Mouse (Mus musculus) limb, embryonic 10.5 days (tissue): ENCODE data around the gene Wdr74. TPM values are rescaled to one million over a fixed set of nuclear protein-coding genes. Genes with fewer than 3 reads are reported as not detected.
"Not testable (repeated sequence)": the region's sequence is repeated elsewhere in the genome, so short reads cannot be mapped to it uniquely, and the experiment has no call there.

ENCODE experiments used
- DNase-seq: peaks from one replicate; pipeline ENCODE4 v3.0.0-alpha.2; 2017; ENCODE audit warnings: low spot score
- H3K27ac ChIP-seq: fragments of 300-500 bp; sonication (generic); 2 replicates; pipeline ENCODE4 v1.5.1; 2016; ENCODE audit warnings: mild to moderate bottlenecking
- H3K27me3 ChIP-seq: fragments of 300-500 bp; sonication (generic); 2 replicates; pipeline ENCODE4 v1.6.1; 2016; ENCODE audit warnings: low read depth, mild to moderate bottlenecking; ENCODE audit not compliant: poor library complexity, severe bottlenecking
- H3K36me3 ChIP-seq: fragments of 300-500 bp; sonication (generic); 2 replicates; pipeline ENCODE4 v1.6.1; 2016; ENCODE audit warnings: mild to moderate bottlenecking, moderate library complexity
- H3K4me1 ChIP-seq: fragments of 300-500 bp; sonication (generic); 2 replicates; pipeline ENCODE4 v1.6.1; 2016
- H3K4me3 ChIP-seq: fragments of 300-500 bp; sonication (generic); 2 replicates; pipeline ENCODE4 v1.5.1; 2016; ENCODE audit warnings: mild to moderate bottlenecking, moderate library complexity
- H3K9me3 ChIP-seq: fragments of 300-500 bp; sonication (generic); replicated peaks from 2 replicates; pipeline ENCODE4 v1.6.1; 2016; ENCODE audit warnings: mild to moderate bottlenecking
- WGBS: fragments of 180-500 bp; shearing (Covaris S2); methylation state at CpG from one replicate; pipeline ENCODE4 v1.1.7; 2016; 5-methylcytosine and 5-hydroxymethylcytosine counted together
- polyA plus RNA-seq: library from polyadenylated mRNA; unstranded; fragments of >200 nt; fragmentation: Nextera tagmentation; extraction: Ambion mirVana; gene quantifications from 2 replicates; pipeline ENCODE4 v1.2.1, GENCODE M21; 2016

Wdr74 gene
- polyA plus RNA-seq, 1 experiment from 2014 or later = 121 TPM

DNA sequence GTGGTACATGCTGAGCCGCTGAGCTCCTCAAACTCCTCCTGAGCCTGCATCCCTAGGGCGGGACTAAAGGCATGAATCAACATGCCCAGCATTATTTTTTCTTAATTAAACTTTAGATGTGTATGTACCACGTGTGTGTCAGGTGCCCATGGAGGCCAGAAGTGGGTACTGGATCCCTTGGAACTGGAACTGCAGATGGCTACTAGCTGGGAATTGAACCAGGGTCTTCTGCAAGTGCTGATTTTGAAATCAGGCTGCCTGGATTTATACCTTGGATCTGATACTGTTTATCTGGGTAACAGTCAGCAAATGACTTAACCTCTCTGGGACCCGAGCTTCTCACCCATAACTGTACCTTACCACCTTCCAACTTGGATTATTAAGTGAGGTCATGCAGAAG, 13.6 kb upstream of the Wdr74 start:
- H3K27me3 ChIP-seq = no peaks in the 10 kb centered on the region
- 72% methylated on average over 4 of the region's 4 CpGs for WGBS
- H3K4me3 ChIP-seq = peak overlapping the region; percentile 68
- no peak for DNase-seq
- H3K9me3 ChIP-seq = no peaks in the 10 kb centered on the region
- H3K27ac ChIP-seq = peak overlapping the region; percentile 93
- H3K4me1 ChIP-seq = peaks cover 14% of the 10 kb centered on the region
- peaks cover 28% of the 10 kb centered on the region for H3K36me3 ChIP-seq

DNA sequence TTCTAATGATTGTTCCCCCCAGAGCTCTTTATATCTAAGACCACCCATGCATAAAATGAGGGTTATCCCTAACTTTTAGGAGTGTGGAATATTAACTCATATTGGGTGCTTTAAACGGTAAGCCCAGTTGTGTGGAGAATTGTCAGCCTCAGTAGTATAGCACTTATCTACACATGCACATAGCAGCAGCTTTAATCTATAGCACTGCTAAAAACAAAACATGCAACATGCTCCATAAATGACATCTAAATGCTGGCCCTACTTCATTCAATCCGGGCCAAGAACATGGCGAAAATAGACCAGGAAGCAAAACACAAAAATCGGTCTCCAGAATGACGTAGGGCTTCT, 13.1 kb upstream of the Wdr74 start:
- Histone ChIP-seq H3K36me3 (peaks cover 28% of the 10 kb centered on the region), H3K9me3 (no peaks in the 10 kb centered on the region), H3K27me3 (no peaks in the 10 kb centered on the region), H3K4me3 (peak overlapping the region; percentile 68), H3K4me1 (peaks cover 14% of the 10 kb centered on the region), H3K27ac (peak overlapping the region; percentile 93)
- DNase-seq = no peak
- WGBS = 1% methylated on average over 5 of the region's 5 CpGs

DNA sequence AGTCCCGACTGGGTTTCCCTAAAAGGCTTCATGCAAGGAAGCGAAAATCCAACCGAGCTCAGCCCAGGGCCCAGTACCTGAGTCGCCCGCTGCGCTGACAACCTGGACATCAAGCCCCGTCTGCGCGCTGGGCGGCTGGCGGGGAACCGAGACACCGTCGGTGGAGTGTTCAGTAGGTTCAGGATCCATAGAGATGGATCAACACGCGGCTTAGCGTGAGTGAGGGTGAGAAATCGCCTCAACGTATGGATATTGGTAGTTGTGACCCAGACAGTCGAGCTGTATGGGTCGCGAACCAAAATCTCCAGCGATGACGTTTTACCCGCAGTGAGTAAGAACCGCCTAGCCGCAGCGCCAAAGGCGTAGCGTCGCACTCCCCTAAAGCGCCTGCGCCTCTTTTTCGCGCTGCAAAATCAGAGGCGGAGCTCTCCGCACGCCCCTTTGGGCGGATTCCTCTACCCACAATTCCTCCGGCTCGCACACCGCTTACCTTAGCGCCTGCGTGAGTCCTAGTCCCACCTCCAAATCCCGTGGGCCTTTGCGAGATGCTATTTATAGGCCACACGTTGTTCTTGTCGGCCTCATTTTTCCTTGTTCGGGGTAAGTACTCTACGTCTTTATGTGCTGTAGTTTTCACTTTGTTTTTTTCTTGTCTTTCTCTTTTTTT, 12.6 kb upstream of the Wdr74 start, which contains the start of gene Slc3a2:
Gene Slc3a2 (minus strand): TSS at position 463 of the 667 bp plus-strand sequence.
- WGBS = under 1% methylated on average over 50 of the region's 50 CpGs
- Histone ChIP-seq H3K4me3 (peak within 1 kb of the TSS; percentile 68), H3K4me1 (peaks cover 14% of the 10 kb centered on the region), H3K27ac (peak within 1 kb of the TSS; percentile 93), H3K9me3 (no peaks in the 10 kb centered on the region), H3K36me3 (peaks cover 28% of the 10 kb centered on the region), H3K27me3 (no peaks in the 10 kb centered on the region)
- peak; percentile 93 for DNase-seq

DNA sequence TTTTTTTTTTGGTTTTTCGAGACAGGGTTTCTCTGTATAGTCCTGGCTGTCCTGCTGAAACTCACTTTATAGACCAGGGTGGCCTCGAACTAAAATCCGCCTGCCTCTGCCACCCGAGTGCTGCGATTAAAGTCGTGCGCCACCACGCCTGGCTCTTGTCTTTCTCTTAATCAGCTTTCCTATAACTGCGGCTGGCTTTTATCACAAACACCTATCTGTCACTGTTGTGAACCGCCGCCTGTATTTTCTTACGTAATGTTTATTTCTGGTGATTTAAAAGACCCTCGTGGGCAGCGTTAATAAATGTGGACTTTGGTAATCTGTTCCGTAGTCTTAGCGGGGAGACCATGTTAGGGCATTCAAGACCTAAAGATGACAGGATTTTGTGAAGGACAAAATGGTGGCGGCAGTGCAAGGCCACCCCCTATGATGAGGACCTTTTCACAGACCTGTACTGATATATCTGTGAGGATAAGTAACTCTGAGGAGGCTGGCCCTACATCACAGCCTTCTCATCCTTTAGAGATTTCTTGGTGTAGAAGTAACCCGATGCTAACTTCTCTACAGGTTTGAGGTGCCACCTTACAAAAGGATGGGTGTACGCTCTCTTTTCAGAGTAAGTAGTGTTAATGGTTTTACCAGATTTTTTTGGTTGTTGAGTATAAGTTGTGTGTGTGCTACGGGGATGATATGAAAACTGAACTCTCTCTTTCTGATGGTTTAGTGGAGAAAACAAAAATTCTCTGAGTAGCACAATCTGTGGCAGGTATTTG, 11.9 kb upstream of the Wdr74 start:
- Histone ChIP-seq H3K9me3 (no peaks in the 10 kb centered on the region), H3K27me3 (no peaks in the 10 kb centered on the region), H3K4me1 (peaks cover 14% of the 10 kb centered on the region), H3K36me3 (peaks cover 28% of the 10 kb centered on the region), H3K4me3 (peak overlapping the region; percentile 68), H3K27ac (peak overlapping the region; percentile 93)
- under 1% methylated on average over 20 of the region's 20 CpGs for WGBS
- DNase-seq = peak; percentile 52

DNA sequence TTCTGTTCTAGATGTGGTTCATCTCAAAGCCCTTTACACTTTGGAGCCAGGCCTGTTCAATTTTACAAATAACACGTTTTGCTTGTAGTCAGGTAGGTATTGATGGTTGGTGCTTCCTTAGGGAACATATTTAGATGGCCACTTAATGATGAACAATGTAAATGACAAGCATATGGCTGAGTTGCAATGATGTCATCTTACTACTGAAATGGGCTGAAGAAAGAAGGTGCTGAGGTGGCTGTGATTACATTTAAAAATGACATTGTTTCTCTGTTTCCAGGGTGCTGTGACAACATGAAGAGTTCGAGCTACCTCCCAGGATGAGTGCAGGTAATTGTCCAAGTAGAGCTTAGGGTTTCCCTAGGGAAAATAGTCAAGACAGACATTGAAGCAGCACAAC, 11.2 kb upstream of the Wdr74 start:
- Histone ChIP-seq H3K27ac (peak overlapping the region; percentile 93), H3K36me3 (peaks cover 28% of the 10 kb centered on the region), H3K27me3 (no peaks in the 10 kb centered on the region), H3K4me3 (peak overlapping the region; percentile 68), H3K9me3 (no peaks in the 10 kb centered on the region), H3K4me1 (peaks cover 14% of the 10 kb centered on the region)
- 1% methylated on average over 2 of the region's 2 CpGs for WGBS
- DNase-seq = no peak

DNA sequence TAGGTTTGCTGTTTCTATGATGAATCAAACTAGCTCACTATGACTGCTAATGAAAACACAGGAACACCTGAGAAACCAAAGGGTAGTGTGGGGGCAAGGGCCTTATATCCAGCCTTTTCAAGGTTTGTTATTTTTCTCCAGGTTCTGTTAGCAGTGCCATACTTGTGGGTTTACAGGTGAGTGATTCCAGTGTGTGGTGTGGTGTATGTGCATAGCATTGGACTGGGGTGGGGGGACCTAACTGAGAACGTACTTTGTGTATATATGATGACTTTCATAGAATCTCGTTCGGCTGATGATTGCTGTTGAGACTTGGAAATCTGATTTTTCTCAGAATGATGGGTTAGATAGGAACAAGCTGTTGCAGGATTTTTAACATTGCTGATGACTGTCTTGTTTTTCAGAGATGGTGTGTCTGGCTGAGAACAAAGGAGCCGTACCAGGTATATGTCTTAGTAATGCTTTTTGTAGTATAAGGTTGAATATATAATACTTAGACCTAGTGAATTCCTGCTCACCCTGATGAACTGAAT, 10.5 kb upstream of the Wdr74 start:
- Histone ChIP-seq H3K27me3 (no peaks in the 10 kb centered on the region), H3K27ac (peak overlapping the region; percentile 93; the same call in 1 of the 2 replicates), H3K4me3 (peak overlapping the region; percentile 68), H3K4me1 (peaks cover 14% of the 10 kb centered on the region), H3K36me3 (peaks cover 28% of the 10 kb centered on the region), H3K9me3 (no peaks in the 10 kb centered on the region)
- DNase-seq = no peak
- 59% methylated on average over 4 of the region's 4 CpGs for WGBS

DNA sequence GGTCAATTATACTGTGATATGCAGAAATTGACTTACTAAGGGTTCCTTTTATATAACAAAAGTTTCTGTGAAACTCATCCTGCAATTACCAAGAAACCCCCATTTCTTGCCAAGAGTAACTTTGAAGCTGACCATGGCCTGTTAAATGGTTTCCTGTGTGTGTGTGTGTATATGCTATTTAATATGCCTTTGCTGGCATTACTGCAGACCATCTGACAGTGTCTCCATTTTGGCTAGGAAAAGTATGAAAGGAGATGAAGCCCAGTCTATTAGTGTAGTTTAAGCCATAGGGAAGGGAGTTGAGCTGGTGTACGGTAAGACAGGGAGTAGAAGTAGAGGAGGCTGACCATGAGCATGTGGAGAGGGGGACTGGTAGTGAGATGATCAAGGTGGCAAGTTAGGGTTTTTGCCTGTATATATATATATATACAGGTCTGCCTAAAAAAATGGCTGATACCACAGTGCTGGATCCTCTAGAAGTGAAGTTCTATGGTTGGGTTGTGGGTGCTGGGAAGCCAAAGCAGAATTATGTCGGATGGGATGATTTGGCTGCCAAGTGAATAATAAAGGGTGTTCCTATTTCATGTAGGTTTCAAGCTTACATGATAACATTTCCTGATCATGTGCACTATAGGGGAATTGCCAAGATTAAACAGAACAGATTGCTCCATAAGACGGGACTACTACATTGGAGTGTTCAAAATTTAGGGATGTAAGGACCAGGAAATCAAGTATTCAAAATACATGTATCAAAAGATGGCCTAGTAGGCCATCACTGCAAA, 8.8 kb upstream of the Wdr74 start:
- Histone ChIP-seq H3K27me3 (no peaks in the 10 kb centered on the region), H3K27ac (no peak overlapping the region), H3K36me3 (peaks cover 28% of the 10 kb centered on the region), H3K4me3 (peak overlapping the region; percentile 68; the same call in 1 of the 2 replicates), H3K4me1 (peaks cover 14% of the 10 kb centered on the region), H3K9me3 (no peaks in the 10 kb centered on the region)
- WGBS = 10% methylated on average over 3 of the region's 3 CpGs
- DNase-seq = no peak

DNA sequence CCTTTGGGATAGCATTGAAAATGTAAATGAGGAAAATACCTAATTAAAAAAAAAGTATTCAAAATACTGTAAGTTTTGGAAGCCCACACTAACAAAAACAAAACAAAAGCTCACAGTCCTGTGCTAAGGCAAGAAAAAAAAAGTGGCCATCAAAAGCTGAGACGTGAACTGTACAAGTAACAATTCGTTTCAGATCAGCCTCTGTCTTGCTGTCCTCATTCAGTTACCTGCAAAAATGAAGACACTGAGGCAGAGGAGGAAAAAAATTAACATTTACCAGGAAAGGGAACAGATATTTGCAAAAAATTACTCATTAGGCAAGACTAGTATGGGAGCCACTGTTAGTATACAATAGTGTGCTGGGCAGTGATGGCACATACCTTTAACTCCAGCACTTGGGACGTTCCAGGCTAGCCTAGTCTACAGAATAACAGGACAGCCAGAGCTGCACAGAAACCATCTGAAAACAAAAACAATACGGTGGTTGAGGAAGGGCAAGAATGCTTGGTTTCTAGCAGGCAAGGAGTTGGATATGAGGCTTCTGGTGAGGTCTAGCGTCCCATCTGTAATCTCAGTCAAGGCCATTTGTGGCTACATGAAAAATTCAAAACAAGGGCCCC, 8.0 kb upstream of the Wdr74 start:
- Histone ChIP-seq H3K27me3 (no peaks in the 10 kb centered on the region), H3K9me3 (no peaks in the 10 kb centered on the region), H3K4me1 (peaks cover 8% of the 10 kb centered on the region), H3K27ac (no peak overlapping the region), H3K36me3 (peaks cover 28% of the 10 kb centered on the region), H3K4me3 (no peak overlapping the region)
- no peak for DNase-seq
- WGBS = 28% methylated on average over 5 of the region's 5 CpGs

DNA sequence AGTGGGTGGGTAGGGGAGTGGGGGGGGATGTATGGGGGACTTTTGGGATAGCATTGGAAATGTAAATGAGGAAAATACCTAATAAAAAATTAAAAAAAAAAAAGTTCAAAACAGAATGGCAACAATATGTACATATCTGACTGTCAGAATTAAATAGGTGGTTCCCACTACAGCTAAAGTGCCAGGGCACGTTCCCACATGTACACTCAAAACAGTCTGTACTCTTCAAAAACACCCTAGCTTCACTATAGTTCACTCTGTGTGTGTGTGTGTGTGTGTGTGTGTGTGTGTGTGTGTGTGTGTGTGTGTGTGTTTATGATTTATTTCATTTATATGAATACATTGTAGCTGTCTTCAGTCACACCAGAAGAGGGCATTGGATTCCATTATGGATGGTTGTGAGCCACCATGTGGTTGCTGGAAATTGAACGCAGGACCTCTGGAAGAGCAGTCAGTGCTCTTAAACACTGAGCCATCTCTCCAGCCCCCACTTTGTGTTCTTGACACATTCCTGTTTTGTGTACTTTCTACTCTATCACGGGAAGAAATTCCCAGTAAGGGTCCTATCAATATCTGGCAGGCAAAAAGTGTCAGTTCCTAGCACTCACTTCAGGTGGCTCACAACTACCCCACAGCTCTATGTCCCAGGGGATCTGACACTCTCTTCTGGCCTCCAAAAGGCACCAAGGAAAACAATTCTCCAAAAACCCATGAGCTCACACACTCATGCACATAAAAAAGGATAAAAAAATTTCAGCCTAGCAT, 7.1 kb upstream of the Wdr74 start:
- H3K36me3 ChIP-seq = peaks cover 28% of the 10 kb centered on the region
- H3K4me1 ChIP-seq, H3K9me3 ChIP-seq, H3K4me3 ChIP-seq, H3K27me3 ChIP-seq, DNase-seq, H3K27ac ChIP-seq: not testable (repeated sequence)
- WGBS = 48% methylated on average over 3 of the region's 3 CpGs

DNA sequence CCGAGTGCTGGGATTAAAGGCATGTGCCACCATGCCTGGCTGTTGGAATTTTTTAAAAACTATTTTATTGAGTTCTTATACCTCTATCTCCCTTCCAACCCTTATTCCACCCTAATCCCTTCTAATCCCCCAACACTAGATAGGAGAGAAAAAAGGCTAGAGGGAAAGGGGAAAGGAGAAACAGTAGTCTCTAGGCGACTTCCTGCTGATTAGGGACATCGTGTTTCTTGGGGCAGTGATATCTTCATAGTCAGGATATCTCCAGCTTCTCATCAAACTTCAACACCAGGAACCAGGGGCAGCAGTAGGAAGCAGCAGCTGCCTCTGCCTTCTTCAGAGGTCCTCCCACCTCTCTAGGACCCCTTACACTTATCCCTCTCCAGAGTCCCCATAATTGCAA, 1.3 kb upstream of the Wdr74 start:
- no peak overlapping the region for H3K4me3 ChIP-seq
- DNase-seq = no peak
- 80% methylated on average over 3 of the region's 3 CpGs for WGBS

DNA sequence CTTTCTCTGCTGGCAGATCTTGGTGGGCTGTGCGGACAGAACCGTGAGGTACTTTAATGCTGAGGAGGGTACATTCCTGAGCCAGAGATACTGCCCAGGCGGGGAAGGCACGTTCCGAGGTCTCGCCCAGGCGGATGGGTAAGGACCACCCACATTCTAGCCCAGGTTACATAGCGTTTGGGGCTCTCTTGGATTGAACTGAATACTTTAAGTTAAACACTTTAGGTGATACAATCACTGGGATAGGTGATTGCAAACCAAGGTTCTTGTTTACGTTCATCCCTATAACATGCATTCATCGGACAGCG, 487 bp downstream of the Wdr74 start:
- WGBS = 2% methylated on average over 11 of the region's 11 CpGs
- Histone ChIP-seq H3K36me3 (peaks cover 41% of the 10 kb centered on the region), H3K27ac (peak overlapping the region; percentile 84), H3K27me3 (no peaks in the 10 kb centered on the region), H3K4me1 (peaks cover 17% of the 10 kb centered on the region), H3K9me3 (no peaks in the 10 kb centered on the region), H3K4me3 (peak overlapping the region; percentile 67)
- no peak for DNase-seq

More for the DNA sequence above, 1.3 kb upstream of the Wdr74 start:
- peaks cover 24% of the 10 kb centered on the region for H3K36me3 ChIP-seq
- H3K27ac ChIP-seq = no peak overlapping the region
- no peaks in the 10 kb centered on the region for H3K9me3 ChIP-seq
- H3K27me3 ChIP-seq = no peaks in the 10 kb centered on the region
- H3K4me1 ChIP-seq = peaks cover 9% of the 10 kb centered on the region; the same call in 1 of the 2 replicates

DNA sequence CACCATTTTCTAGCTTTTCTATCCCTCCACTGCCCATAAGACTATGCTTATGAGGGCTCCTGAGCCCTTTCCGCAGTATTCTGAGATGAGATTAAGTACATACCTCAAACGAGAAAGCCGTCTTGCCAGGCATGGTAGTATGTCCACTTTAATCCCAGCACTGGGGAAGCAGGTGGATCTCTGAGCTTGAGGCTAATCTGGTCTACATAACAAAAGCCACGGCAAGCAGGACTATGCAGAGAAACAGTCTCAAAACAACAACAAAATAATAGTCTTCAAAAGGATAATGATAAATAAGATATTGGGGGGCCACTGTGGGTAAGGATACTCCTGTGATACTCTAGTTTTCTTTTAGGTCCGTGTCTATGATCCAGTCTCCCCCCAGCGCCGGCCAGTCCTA, 3.3 kb downstream of the Wdr74 start:
- no peaks in the 10 kb centered on the region for H3K27me3 ChIP-seq
- no peak overlapping the region for H3K27ac ChIP-seq
- peaks cover 54% of the 10 kb centered on the region for H3K36me3 ChIP-seq
- H3K4me1 ChIP-seq = peaks cover 29% of the 10 kb centered on the region
- no peaks in the 10 kb centered on the region for H3K9me3 ChIP-seq
- DNase-seq = no peak
- no peak overlapping the region for H3K4me3 ChIP-seq
- 92% methylated on average over 7 of the region's 7 CpGs for WGBS
